Comparison of ENCODE assay signal across 13 mouse cellular contexts in the genomic region with DNA sequence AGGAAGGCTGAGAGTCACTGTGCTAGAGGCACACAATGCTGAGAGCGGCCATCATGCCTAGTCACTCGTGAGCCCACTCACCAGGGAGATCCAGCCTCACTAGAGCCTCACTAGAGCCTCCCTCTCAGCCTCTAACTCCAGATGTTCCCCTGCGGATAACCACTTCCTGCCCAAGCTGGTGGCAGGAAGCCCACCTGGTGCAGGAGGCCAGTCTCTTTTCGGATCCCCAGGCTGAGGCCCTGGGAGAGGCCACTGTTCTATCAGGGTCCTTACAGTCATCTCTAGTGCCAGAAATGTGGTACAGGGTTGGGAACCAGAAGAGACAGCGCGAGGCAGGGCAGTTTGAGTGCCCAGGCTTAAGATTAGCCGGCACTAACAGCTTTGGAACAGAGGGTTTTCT. TPM values are rescaled to one million over a fixed set of nuclear protein-coding genes. Genes with fewer than 3 reads are reported as not detected.
A peak's percentile ranks its signal among the peaks of the same experiment; 100 is the strongest.
DNase-seq lines count a peak whose midpoint lies in the region; ATAC-seq and TF ChIP-seq lines count a peak whose summit lies in the region.
"Had no signal": no experiment of that assay in that cellular context is flagged by ENCODE, and none has a peak within 500 bp of the region (broad histone marks: within the 10 kb centered on the region; RNA-seq: fewer than 3 reads in every experiment).

No protein-coding gene starts in this region.

- TF ChIP-seq CTCF in forebrain, postnatal 0 days (IDR thresholded peaks at IDR 0.05; ENCODE audit: low read depth), result no peak
- TF ChIP-seq CTCF in liver, postnatal 0 days (IDR thresholded peaks at IDR 0.05; ENCODE audit: low read depth), result no peak

- H3K27ac ChIP-seq in forebrain, embryonic 13.5 days, result no peak overlapping the region
- no peak overlapping the region for H3K27ac ChIP-seq in forebrain, postnatal 0 days (ENCODE audit: low read depth, low read length)
- H3K27ac ChIP-seq in midbrain, embryonic 10.5 days (replicated peaks), result 0 out of 2 replicates have a peak overlapping the region, but pooled peaks have one; percentile 28
- H3K27ac ChIP-seq in midbrain, embryonic 16.5 days (ENCODE audit: low read length), result no peak overlapping the region
- H3K27ac ChIP-seq in liver, postnatal 0 days (ENCODE audit: low read depth), result peak overlapping the region; percentile 55
- H3K27ac ChIP-seq: limb, embryonic 13.5 days; midbrain, embryonic 12.5 days had no signal

- 0 out of 2 replicates have a peak overlapping the region, but pooled peaks have one; percentile 12 for H3K9ac ChIP-seq in forebrain, embryonic 13.5 days
- no peak overlapping the region for H3K9ac ChIP-seq in forebrain, postnatal 0 days
- H3K9ac ChIP-seq in midbrain, embryonic 16.5 days (ENCODE audit: low read depth, low read length), result no peak overlapping the region
- no peak overlapping the region for H3K9ac ChIP-seq in liver, postnatal 0 days (replicated peaks)
- H3K9ac ChIP-seq: limb, embryonic 13.5 days; midbrain, embryonic 12.5 days had no signal

- no peak for ATAC-seq in forebrain, embryonic 13.5 days
- ATAC-seq in forebrain, postnatal 0 days, result no peak
- no peak for ATAC-seq in midbrain, embryonic 16.5 days
- ATAC-seq in liver, postnatal 0 days, result no peak
- ATAC-seq: forebrain, embryonic 16.5 days had no signal

- no peak overlapping the region for H3K4me2 ChIP-seq in forebrain, embryonic 13.5 days
- H3K4me2 ChIP-seq in forebrain, postnatal 0 days (ENCODE audit: low read depth), result no peak overlapping the region
- no peak overlapping the region for H3K4me2 ChIP-seq in midbrain, embryonic 16.5 days (ENCODE audit: low read length)
- peak overlapping the region; percentile 77; the same call in 1 of the 2 replicates for H3K4me2 ChIP-seq in liver, postnatal 0 days (ENCODE audit: low read depth, low read length)
- H3K4me2 ChIP-seq: limb, embryonic 13.5 days; midbrain, embryonic 12.5 days had no signal

- no peak for TF ChIP-seq EP300 in liver, postnatal 0 days (IDR thresholded peaks at IDR 0.05; ENCODE audit: low read depth)

- no peaks in the 10 kb centered on the region for H3K9me3 ChIP-seq in forebrain, embryonic 13.5 days (replicated peaks)
- no peaks in the 10 kb centered on the region for H3K9me3 ChIP-seq in forebrain, postnatal 0 days (ENCODE audit: low read length)
- no peaks in the 10 kb centered on the region for H3K9me3 ChIP-seq in midbrain, embryonic 10.5 days (replicated peaks)
- H3K9me3 ChIP-seq in midbrain, embryonic 16.5 days (replicated peaks; ENCODE audit: control insufficient read depth, low read length, poor library complexity, severe bottlenecking), result no peaks in the 10 kb centered on the region
- no peaks in the 10 kb centered on the region for H3K9me3 ChIP-seq in liver, postnatal 0 days (ENCODE audit: low read length)
- H3K9me3 ChIP-seq: limb, embryonic 13.5 days; midbrain, embryonic 12.5 days had no signal

- H3K27me3 ChIP-seq in forebrain, embryonic 13.5 days, result no peaks in the 10 kb centered on the region
- H3K27me3 ChIP-seq in forebrain, postnatal 0 days (ENCODE audit: insufficient read depth, low read length), result no peaks in the 10 kb centered on the region
- H3K27me3 ChIP-seq in midbrain, embryonic 10.5 days (ENCODE audit: low read depth, poor library complexity, severe bottlenecking), result no peaks in the 10 kb centered on the region
- H3K27me3 ChIP-seq in midbrain, embryonic 16.5 days (ENCODE audit: control insufficient read depth, insufficient read depth, low read depth, low read length), result no peaks in the 10 kb centered on the region
- no peaks in the 10 kb centered on the region for H3K27me3 ChIP-seq in liver, postnatal 0 days (ENCODE audit: insufficient read depth, low read length)
- H3K27me3 ChIP-seq: limb, embryonic 13.5 days; midbrain, embryonic 12.5 days had no signal

- peaks cover 44% of the 10 kb centered on the region for H3K36me3 ChIP-seq in forebrain, embryonic 13.5 days (ENCODE audit: poor library complexity, severe bottlenecking)
- peaks cover 9% of the 10 kb centered on the region for H3K36me3 ChIP-seq in forebrain, postnatal 0 days (ENCODE audit: insufficient read depth)
- peaks cover 41% of the 10 kb centered on the region for H3K36me3 ChIP-seq in midbrain, embryonic 10.5 days
- peaks cover 5% of the 10 kb centered on the region; the same call in 1 of the 2 replicates for H3K36me3 ChIP-seq in midbrain, embryonic 16.5 days (ENCODE audit: control insufficient read depth, insufficient read depth, low read length)
- peaks cover 22% of the 10 kb centered on the region for H3K36me3 ChIP-seq in liver, postnatal 0 days (replicated peaks; ENCODE audit: insufficient read depth, low read length)

- intact Hi-C loops in gastrocnemius, postnatal 14 days (cut with DNase I; ENCODE audit: low total_unique reads), result no loop called here

- peaks cover 12% of the 10 kb centered on the region; the same call in 1 of the 2 replicates for H3K4me1 ChIP-seq in forebrain, embryonic 13.5 days
- H3K4me1 ChIP-seq in forebrain, postnatal 0 days (ENCODE audit: insufficient read depth), result no peaks in the 10 kb centered on the region
- H3K4me1 ChIP-seq in midbrain, embryonic 10.5 days, result peaks cover 46% of the 10 kb centered on the region
- no peaks in the 10 kb centered on the region for H3K4me1 ChIP-seq in midbrain, embryonic 16.5 days (ENCODE audit: control insufficient read depth, insufficient read depth, low read length)
- peaks cover 38% of the 10 kb centered on the region for H3K4me1 ChIP-seq in liver, postnatal 0 days (ENCODE audit: insufficient read depth)

- H3K4me3 ChIP-seq in forebrain, embryonic 13.5 days, result no peak overlapping the region
- H3K4me3 ChIP-seq in forebrain, postnatal 0 days (ENCODE audit: low read depth, low read length), result no peak overlapping the region
- H3K4me3 ChIP-seq in midbrain, embryonic 10.5 days, result no peak overlapping the region
- no peak overlapping the region for H3K4me3 ChIP-seq in midbrain, embryonic 16.5 days (ENCODE audit: low read depth, low read length)
- no peak overlapping the region for H3K4me3 ChIP-seq in liver, postnatal 0 days (ENCODE audit: low read depth, low read length)
- H3K4me3 ChIP-seq: limb, embryonic 13.5 days; midbrain, embryonic 12.5 days had no signal

- 88% methylated on average over 7 of the region's 7 CpGs for WGBS in forebrain, embryonic 13.5 days
- WGBS in forebrain, postnatal 0 days, result 82% methylated on average over 7 of the region's 7 CpGs
- 91% methylated on average over 7 of the region's 7 CpGs for WGBS in midbrain, embryonic 10.5 days
- 92% methylated on average over 7 of the region's 7 CpGs for WGBS in midbrain, embryonic 16.5 days
- 44% methylated on average over 7 of the region's 7 CpGs for WGBS in liver, postnatal 0 days (ENCODE audit: insufficient replicate concordance)

- no peak for DNase-seq in forebrain, postnatal 0 days
- DNase-seq in midbrain, embryonic 10.5 days (ENCODE audit: low spot score), result no peak
- DNase-seq in liver, postnatal 0 days, result no peak
- no peak for DNase-seq in Muller cell, postnatal 12 days (ENCODE audit: inconsistent ontology term)
- no peak for DNase-seq in retina, postnatal 1 day
- no peak for DNase-seq in gastrocnemius, postnatal 14 days

RNA-seq across cellular contexts. Expression of a gene that starts 1.3 kb away (rescaled TPM):
- polyA plus RNA-seq in forebrain, embryonic 13.5 days (2015; fragmentation: Nextera tagmentation; extraction: Ambion mirVana), result 1.4 and 1.5 TPM in 2 replicates
- total RNA-seq in forebrain, postnatal 0 days (2014; rRNA removed), result 0.95 and 1.0 TPM in 2 replicates
- polyA plus RNA-seq in forebrain, postnatal 0 days (2015; fragmentation: Nextera tagmentation; extraction: Ambion mirVana), result 2.4 and 2.5 TPM in 2 replicates
- polyA plus RNA-seq in midbrain, embryonic 10.5 days (2016; fragmentation: Nextera tagmentation; extraction: Ambion mirVana), result 1.0 and 1.6 TPM in 2 replicates
- polyA plus RNA-seq in midbrain, embryonic 16.5 days (2015; fragmentation: Nextera tagmentation; extraction: Ambion mirVana), result 1.4 and 1.5 TPM in 2 replicates
- polyA plus RNA-seq in liver, postnatal 0 days (2015; fragmentation: Nextera tagmentation; extraction: Ambion mirVana), result 16.8 and 21.5 TPM in 2 replicates
- total RNA-seq in gastrocnemius, postnatal 14 days (2021), result 1 to 10 TPM; 2.2 to 2.4 TPM

RNA-seq across cellular contexts. Expression of a gene that starts 13.4 kb away (rescaled TPM):
- 0.80 and 0.86 TPM in 2 replicates for polyA plus RNA-seq in forebrain, embryonic 13.5 days (2015; fragmentation: Nextera tagmentation; extraction: Ambion mirVana)
- total RNA-seq in forebrain, postnatal 0 days (2014; rRNA removed), result not detected in 2 replicates
- 0.27 TPM in 1 of 2 replicates, not detected in the other for polyA plus RNA-seq in forebrain, postnatal 0 days (2015; fragmentation: Nextera tagmentation; extraction: Ambion mirVana)
- polyA plus RNA-seq in midbrain, embryonic 10.5 days (2016; fragmentation: Nextera tagmentation; extraction: Ambion mirVana), result 1.00 and 1.3 TPM in 2 replicates
- polyA plus RNA-seq in midbrain, embryonic 16.5 days (2015; fragmentation: Nextera tagmentation; extraction: Ambion mirVana), result 0.44 and 0.87 TPM in 2 replicates
- polyA plus RNA-seq in liver, postnatal 0 days (2015; fragmentation: Nextera tagmentation; extraction: Ambion mirVana), result 1.9 TPM in 2 replicates
- not detected for total RNA-seq in gastrocnemius, postnatal 14 days (2021)
- total RNA-seq: adrenal gland, postnatal 36 days had no signal
- polyA plus RNA-seq: neural tube, embryonic 11.5 days had no signal

RNA-seq across cellular contexts. Expression of a gene that starts 34.6 kb away (rescaled TPM):
- polyA plus RNA-seq in forebrain, embryonic 13.5 days (2015; fragmentation: Nextera tagmentation; extraction: Ambion mirVana), result 56.1 and 62.4 TPM in 2 replicates
- total RNA-seq in forebrain, postnatal 0 days (2014; rRNA removed), result 60.4 and 70.9 TPM in 2 replicates
- polyA plus RNA-seq in forebrain, postnatal 0 days (2015; fragmentation: Nextera tagmentation; extraction: Ambion mirVana), result 49.5 and 59.4 TPM in 2 replicates
- 51.9 and 52.1 TPM in 2 replicates for polyA plus RNA-seq in midbrain, embryonic 10.5 days (2016; fragmentation: Nextera tagmentation; extraction: Ambion mirVana)
- polyA plus RNA-seq in midbrain, embryonic 16.5 days (2015; fragmentation: Nextera tagmentation; extraction: Ambion mirVana), result 49.0 and 51.5 TPM in 2 replicates
- 12.7 and 15.4 TPM in 2 replicates for polyA plus RNA-seq in liver, postnatal 0 days (2015; fragmentation: Nextera tagmentation; extraction: Ambion mirVana)
- 10 to 100 TPM; 13.1 to 15.2 TPM for total RNA-seq in gastrocnemius, postnatal 14 days (2021)

RNA-seq across cellular contexts. Expression of a gene that starts 34.8 kb away (rescaled TPM):
- 24.4 and 29.6 TPM in 2 replicates for polyA plus RNA-seq in forebrain, embryonic 13.5 days (2015; fragmentation: Nextera tagmentation; extraction: Ambion mirVana)
- total RNA-seq in forebrain, postnatal 0 days (2014; rRNA removed), result 14.5 and 18.9 TPM in 2 replicates
- 6.9 and 8.4 TPM in 2 replicates for polyA plus RNA-seq in forebrain, postnatal 0 days (2015; fragmentation: Nextera tagmentation; extraction: Ambion mirVana)
- polyA plus RNA-seq in midbrain, embryonic 10.5 days (2016; fragmentation: Nextera tagmentation; extraction: Ambion mirVana), result 30.6 and 31.8 TPM in 2 replicates
- 24.3 and 25.2 TPM in 2 replicates for polyA plus RNA-seq in midbrain, embryonic 16.5 days (2015; fragmentation: Nextera tagmentation; extraction: Ambion mirVana)
- polyA plus RNA-seq in liver, postnatal 0 days (2015; fragmentation: Nextera tagmentation; extraction: Ambion mirVana), result 4.2 and 6.1 TPM in 2 replicates
- total RNA-seq in gastrocnemius, postnatal 14 days (2021), result 1 to 10 TPM; 5.7 to 6.3 TPM

RNA-seq across cellular contexts. Expression of a gene that starts 40.2 kb away (rescaled TPM):
- polyA plus RNA-seq in forebrain, embryonic 13.5 days (2015; fragmentation: Nextera tagmentation; extraction: Ambion mirVana), result 0.21 TPM in 1 of 2 replicates, not detected in the other
- not detected in 2 replicates for total RNA-seq in forebrain, postnatal 0 days (2014; rRNA removed)
- 0.01 TPM in 1 of 2 replicates, not detected in the other for polyA plus RNA-seq in forebrain, postnatal 0 days (2015; fragmentation: Nextera tagmentation; extraction: Ambion mirVana)
- 0.12 and 0.21 TPM in 2 replicates for polyA plus RNA-seq in midbrain, embryonic 10.5 days (2016; fragmentation: Nextera tagmentation; extraction: Ambion mirVana)
- 0.09 TPM in 1 of 2 replicates, not detected in the other for polyA plus RNA-seq in midbrain, embryonic 16.5 days (2015; fragmentation: Nextera tagmentation; extraction: Ambion mirVana)
- 2.4 and 2.7 TPM in 2 replicates for polyA plus RNA-seq in liver, postnatal 0 days (2015; fragmentation: Nextera tagmentation; extraction: Ambion mirVana)
- total RNA-seq in gastrocnemius, postnatal 14 days (2021), result under 1 TPM in 1 of 2 experiments, not detected in 1; 0.09 TPM

Comparison
In these comparisons a context has a peak if more than half of its experiments do, and no peak if none do; other contexts are left out.
1. H3K27ac ChIP-seq: peak in midbrain, embryonic 10.5 days (single experiment) and liver, postnatal 0 days (single experiment); none in forebrain, embryonic 13.5 days (single experiment), forebrain, postnatal 0 days (single experiment) and midbrain, embryonic 16.5 days (single experiment).